24 mouse cellular contexts compared by ENCODE assay signal in the genomic region with DNA sequence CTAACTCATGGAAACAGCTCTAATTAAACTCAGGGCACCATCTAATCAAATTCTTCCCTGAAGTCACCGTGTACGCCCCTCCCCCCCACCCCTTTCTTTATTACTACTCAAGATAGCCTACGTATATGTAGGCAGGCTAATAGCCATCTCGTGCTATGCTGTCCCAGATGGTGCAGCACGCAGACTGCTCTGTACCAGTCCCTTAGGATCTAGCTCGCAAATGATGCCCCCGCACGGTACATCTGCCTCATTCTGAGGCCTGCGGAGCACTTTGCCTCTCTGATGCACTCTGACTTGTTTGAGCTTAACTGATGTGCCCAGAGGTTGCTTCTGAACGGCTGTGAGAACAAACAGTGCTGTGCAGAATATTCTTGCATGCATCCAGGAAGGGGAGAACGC.
"Had no signal": no experiment of that assay in that cellular context is flagged by ENCODE, and none has a peak within 500 bp of the region (broad histone marks: within the 10 kb centered on the region; RNA-seq: fewer than 3 reads in every experiment).

No protein-coding gene starts in this region.

- DNase-seq: forebrain, postnatal 0 days; gastrocnemius, postnatal 14 days; gastrocnemius, postnatal 36 days; heart, adult 18-20 months; heart, postnatal 14 days; heart, postnatal 36 days; kidney, adult 11 months; kidney, adult 2 months; kidney, adult 9 months; kidney, postnatal 14 days; kidney, postnatal 36 days; layer of hippocampus, adult 9-11 months; layer of hippocampus, postnatal 36 days; left cerebral cortex, postnatal 4 days had no signal

- H3K4me2 ChIP-seq: forebrain, embryonic 15.5 days; heart, embryonic 13.5 days; hindbrain, embryonic 14.5 days; kidney, embryonic 15.5 days; limb, embryonic 13.5 days; limb, embryonic 15.5 days had no signal

- H3K4me3 ChIP-seq: forebrain, embryonic 15.5 days; heart, embryonic 10.5 days; heart, embryonic 13.5 days; heart, embryonic 15.5 days; kidney, embryonic 15.5 days; limb, embryonic 13.5 days; limb, embryonic 15.5 days had no signal

- H3K27ac ChIP-seq: forebrain, embryonic 15.5 days; heart, embryonic 10.5 days; heart, embryonic 13.5 days; heart, embryonic 15.5 days; hindbrain, embryonic 14.5 days; hindbrain, postnatal 0 days; kidney, embryonic 15.5 days; kidney, postnatal 0 days; limb, embryonic 13.5 days; limb, embryonic 15.5 days had no signal

- H3K9me3 ChIP-seq: forebrain, embryonic 15.5 days; heart, embryonic 10.5 days; heart, embryonic 13.5 days; heart, embryonic 15.5 days; kidney, embryonic 15.5 days; limb, embryonic 13.5 days; limb, embryonic 15.5 days had no signal

- H3K36me3 ChIP-seq: forebrain, embryonic 15.5 days; heart, embryonic 10.5 days; heart, embryonic 13.5 days; heart, embryonic 15.5 days; kidney, embryonic 15.5 days; limb, embryonic 13.5 days; limb, embryonic 15.5 days had no signal

- ATAC-seq: forebrain, embryonic 15.5 days; forebrain, postnatal 0 days had no signal

- H3K27me3 ChIP-seq: forebrain, embryonic 15.5 days; heart, embryonic 13.5 days; heart, embryonic 15.5 days; limb, embryonic 13.5 days; limb, embryonic 15.5 days had no signal

- H3K9ac ChIP-seq: forebrain, embryonic 15.5 days; forebrain, postnatal 0 days; heart, embryonic 13.5 days; heart, embryonic 15.5 days; hindbrain, embryonic 14.5 days; kidney, embryonic 15.5 days; limb, embryonic 13.5 days; limb, embryonic 15.5 days had no signal
